Mouse (Mus musculus) C2C12 (cell line): ENCODE results near the gene Fkbp1b. TPM values are rescaled to one million over a fixed set of nuclear protein-coding genes. Genes with fewer than 3 reads are reported as not detected.

Source experiments
- H3K27me3 ChIP-seq: one replicate; pipeline ENCODE4 v1.6.1; 2011; ENCODE audit not compliant: control insufficient read depth, insufficient read depth, insufficient read length
- H3K36me3 ChIP-seq: one replicate; pipeline ENCODE4 v1.6.1; 2011; ENCODE audit not compliant: control insufficient read depth, insufficient read depth
- H3K4me3 ChIP-seq: one replicate; pipeline ENCODE4 v1.5.1; 2011; ENCODE audit warnings: mild to moderate bottlenecking, control low read depth; ENCODE audit not compliant: poor library complexity, insufficient read depth, severe bottlenecking
- H3K79me2 ChIP-seq: one replicate; pipeline ENCODE4 v1.6.1; 2011; ENCODE audit not compliant: control insufficient read depth, insufficient read depth
- H3K79me3 ChIP-seq: one replicate; pipeline ENCODE4 v1.6.1; 2011; ENCODE audit warnings: low read depth, control low read depth
- H3ac ChIP-seq: one replicate; pipeline ENCODE3; 2011; ENCODE audit warnings: low read depth; ENCODE audit not compliant: control insufficient read depth, insufficient read length
- CEBPB ChIP-seq: IDR thresholded peaks from one replicate; pipeline ENCODE4 v1.6.1; 2011; ENCODE audit warnings: low read depth, mild to moderate bottlenecking, control low read depth, moderate library complexity
- CTCF ChIP-seq: IDR thresholded peaks from one replicate; pipeline ENCODE4 v1.5.1; 2011; ENCODE audit not compliant: control insufficient read depth, insufficient read depth, insufficient read length
- FOSL1 ChIP-seq: IDR thresholded peaks from one replicate; pipeline ENCODE4 v1.8.0; 2011; ENCODE audit warnings: mild to moderate bottlenecking, low read length; ENCODE audit not compliant: poor library complexity, insufficient read depth, severe bottlenecking
- MAX ChIP-seq: IDR thresholded peaks from one replicate; pipeline ENCODE4 v1.6.1; 2011; ENCODE audit warnings: mild to moderate bottlenecking, control low read depth
- MYOD1 ChIP-seq: IDR thresholded peaks from one replicate; pipeline ENCODE4 v1.6.1; 2011; ENCODE audit warnings: low read depth; ENCODE audit not compliant: control insufficient read depth, insufficient read length
- MYOG ChIP-seq: IDR thresholded peaks from one replicate; pipeline ENCODE4 v1.6.1; 2011; ENCODE audit not compliant: control insufficient read depth, insufficient read length; ENCODE audit errors: extremely low read depth
- USF1 ChIP-seq: IDR thresholded peaks from one replicate; pipeline ENCODE4 v1.6.1; 2011; ENCODE audit warnings: low read depth, mild to moderate bottlenecking, control low read depth, moderate library complexity
- polyA plus RNA-seq: library from polyadenylated mRNA; unstranded; fragments of >200 nt; fragmentation: generic; extraction: Trizol; gene quantifications from one replicate; pipeline ENCODE4 v1.2.1, GENCODE M21; 2012; ENCODE audit warnings: missing spikeins

The Fkbp1b gene
- polyA plus RNA-seq, 1 experiment: 5.5 TPM

DNA sequence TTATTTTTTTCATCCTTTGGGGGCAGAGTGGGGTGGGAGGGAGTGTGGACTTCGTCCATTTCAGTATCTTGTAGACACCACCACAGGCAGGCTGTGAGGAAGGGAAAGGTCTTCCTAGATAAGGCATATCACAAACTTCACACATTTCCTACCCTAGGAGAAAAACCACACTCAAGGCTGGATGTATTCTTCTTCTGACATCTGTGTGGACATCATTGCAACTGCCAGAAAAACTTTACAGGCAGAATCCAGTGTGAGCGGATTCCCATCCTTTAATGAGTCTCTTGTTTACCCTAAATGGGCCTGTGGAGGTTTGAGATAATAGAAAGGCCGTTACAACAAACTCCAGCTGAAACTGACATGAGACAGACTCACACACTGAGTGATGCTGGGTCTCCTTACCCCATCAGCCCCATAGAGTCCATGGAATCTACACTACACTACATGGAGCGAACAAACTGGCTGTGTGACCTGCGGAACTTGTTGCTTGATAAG lies 31.6 kb upstream of the Fkbp1b start:
- Histone ChIP-seq H3K4me3 (no peak overlapping the region), H3K79me3 (no peaks in the 10 kb centered on the region), H3ac (no peak overlapping the region), H3K27me3 (no peaks in the 10 kb centered on the region), H3K36me3 (no peaks in the 10 kb centered on the region), H3K79me2 (no peaks in the 10 kb centered on the region)
- TF ChIP-seq MYOD1 (no peak), CTCF (no peak), MYOG (no peak), USF1 (no peak), MAX (no peak), CEBPB (no peak), FOSL1 (no peak)

DNA sequence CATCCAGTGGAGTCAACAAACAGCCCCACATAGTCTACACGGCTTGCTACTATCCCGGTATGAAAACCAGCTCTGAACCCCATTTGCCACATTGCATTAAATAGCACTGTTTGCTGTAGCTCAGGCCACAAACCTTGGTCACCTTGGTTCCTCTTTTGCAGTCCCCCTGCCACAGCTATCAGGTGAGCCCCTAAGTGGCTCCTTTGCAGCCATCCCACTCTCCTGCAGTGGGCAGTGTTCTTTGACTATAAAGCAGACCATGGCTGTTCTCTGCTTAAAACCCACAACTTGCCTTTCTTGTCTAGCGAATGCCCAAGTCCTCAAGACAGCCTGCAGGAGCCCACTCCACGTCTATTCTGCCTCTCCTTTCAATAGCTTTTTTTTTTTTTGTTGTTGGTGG lies 30.9 kb upstream of the Fkbp1b start:
- Histone ChIP-seq H3K36me3 (no peaks in the 10 kb centered on the region), H3K79me2 (no peaks in the 10 kb centered on the region), H3K79me3 (no peaks in the 10 kb centered on the region), H3K27me3 (no peaks in the 10 kb centered on the region), H3K4me3 (no peak overlapping the region), H3ac (no peak overlapping the region)
- no peak for TF ChIP-seq MYOD1
- no peak for TF ChIP-seq USF1
- no peak for TF ChIP-seq FOSL1
- no peak for TF ChIP-seq MYOG
- no peak for TF ChIP-seq CTCF
- no peak for TF ChIP-seq CEBPB
- no peak for TF ChIP-seq MAX

DNA sequence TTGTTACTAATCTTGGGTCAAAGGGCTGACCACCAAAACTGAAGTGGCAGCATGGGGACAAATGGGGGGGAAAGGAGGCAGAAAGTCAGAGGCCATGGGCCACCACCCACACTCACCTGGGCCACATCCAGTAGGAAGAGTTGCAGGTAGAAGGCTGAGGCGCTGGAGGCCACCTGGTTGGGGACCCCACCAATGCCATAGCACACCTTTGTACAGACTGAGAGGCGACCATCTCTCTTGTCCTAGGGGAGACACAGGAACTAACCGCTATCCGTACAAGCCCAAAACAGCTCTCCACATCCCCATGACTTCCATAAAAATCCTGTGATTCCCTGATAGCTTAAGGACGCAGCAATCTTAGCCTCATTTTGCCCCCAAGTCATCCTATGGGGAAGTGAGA lies 29.9 kb upstream of the Fkbp1b start:
- H3K27me3 ChIP-seq: no peaks in the 10 kb centered on the region
- no peak for TF ChIP-seq MYOG
- TF ChIP-seq MAX: no peak
- TF ChIP-seq FOSL1: no peak
- TF ChIP-seq MYOD1: no peak
- no peak for TF ChIP-seq CEBPB
- no peak for TF ChIP-seq USF1
- TF ChIP-seq CTCF: no peak
- H3K4me3 ChIP-seq: no peak overlapping the region
- no peaks in the 10 kb centered on the region for H3K79me2 ChIP-seq
- H3ac ChIP-seq: no peak overlapping the region
- H3K36me3 ChIP-seq: no peaks in the 10 kb centered on the region
- no peaks in the 10 kb centered on the region for H3K79me3 ChIP-seq

DNA sequence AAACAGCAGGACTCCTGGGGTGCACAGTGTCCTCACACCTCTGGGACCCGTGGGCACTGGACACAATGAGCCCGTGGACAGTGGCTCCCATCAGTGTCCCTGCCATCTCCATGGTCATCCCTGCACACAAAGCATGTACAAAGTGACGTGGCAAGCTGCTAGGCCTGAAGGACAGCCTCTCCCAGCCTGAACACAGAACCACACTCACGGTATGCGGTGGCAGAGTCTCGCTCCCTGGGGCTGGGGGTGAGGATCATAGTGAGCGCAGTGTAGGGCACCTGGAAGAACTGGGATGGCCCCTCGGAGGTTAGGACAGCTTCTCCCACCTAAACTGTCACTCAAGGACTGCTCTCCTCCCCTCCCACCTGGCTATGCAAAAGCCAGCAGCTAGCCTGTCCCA lies 27.5 kb upstream of the Fkbp1b start:
- Histone ChIP-seq H3K27me3 (no peaks in the 10 kb centered on the region), H3K79me3 (no peaks in the 10 kb centered on the region), H3ac (no peak overlapping the region), H3K4me3 (no peak overlapping the region), H3K79me2 (no peaks in the 10 kb centered on the region), H3K36me3 (no peaks in the 10 kb centered on the region)
- TF ChIP-seq CTCF: no peak
- TF ChIP-seq MAX: no peak
- no peak for TF ChIP-seq FOSL1
- TF ChIP-seq MYOG: no peak
- TF ChIP-seq USF1: no peak
- TF ChIP-seq MYOD1: no peak
- TF ChIP-seq CEBPB: no peak

DNA sequence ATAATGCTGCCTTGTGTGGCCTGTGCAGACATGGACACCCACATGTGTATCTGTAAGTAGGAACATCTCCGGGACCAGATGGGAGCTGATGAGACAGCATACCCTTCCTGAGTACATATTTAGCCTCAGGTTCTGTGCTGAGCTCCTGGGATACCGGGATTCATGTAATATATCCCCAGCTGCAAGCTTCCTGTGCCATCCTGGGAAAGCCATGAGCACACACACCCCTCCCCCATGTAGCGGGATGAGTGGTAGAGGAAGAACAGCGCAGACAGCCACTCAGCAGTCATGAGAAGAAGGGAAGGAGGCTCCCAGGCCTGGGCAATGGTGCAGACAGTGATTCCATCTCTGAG lies 22.9 kb upstream of the Fkbp1b start:
- H3K27me3 ChIP-seq: no peaks in the 10 kb centered on the region
- H3ac ChIP-seq: no peak overlapping the region
- no peak for TF ChIP-seq MAX
- no peak for TF ChIP-seq CTCF
- no peak for TF ChIP-seq MYOG
- no peak for TF ChIP-seq MYOD1
- TF ChIP-seq FOSL1: no peak
- no peak for TF ChIP-seq CEBPB
- no peak for TF ChIP-seq USF1
- H3K4me3 ChIP-seq: no peak overlapping the region
- H3K79me3 ChIP-seq: no peaks in the 10 kb centered on the region
- no peaks in the 10 kb centered on the region for H3K36me3 ChIP-seq
- H3K79me2 ChIP-seq: no peaks in the 10 kb centered on the region

DNA sequence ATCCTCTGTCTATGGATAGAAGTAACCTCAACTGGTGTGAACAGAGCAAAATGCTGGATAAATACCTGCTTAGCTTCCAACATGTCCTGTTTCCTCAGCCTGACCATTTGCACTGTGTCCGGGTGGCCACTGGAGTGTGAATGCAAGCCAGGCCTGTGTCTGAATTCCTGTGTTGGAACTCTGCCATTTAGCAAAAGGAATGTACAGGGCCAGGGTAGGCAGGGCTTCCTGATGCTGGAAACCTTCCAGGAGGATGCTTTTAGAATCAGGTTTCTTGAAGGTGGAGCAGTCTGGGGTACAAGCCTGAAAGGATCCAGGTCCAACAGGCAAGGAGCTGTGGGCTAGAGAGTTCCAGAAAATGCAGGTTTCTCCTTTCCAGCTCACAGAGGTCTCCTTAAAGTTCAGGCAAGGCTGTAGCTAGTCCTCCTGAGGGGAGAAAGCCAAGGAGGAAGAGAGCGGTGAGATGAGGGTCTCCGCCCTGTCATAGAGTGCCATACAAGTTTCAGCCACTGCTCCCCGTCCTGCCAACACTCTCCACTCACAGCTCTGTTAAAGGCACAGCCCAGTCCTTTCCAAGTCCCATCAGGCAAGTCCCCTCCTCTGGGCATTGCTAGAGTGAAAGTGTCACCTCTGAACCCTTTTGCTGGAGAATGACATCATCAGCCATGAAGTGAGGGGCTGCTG lies 22.4 kb upstream of the Fkbp1b start:
- no peaks in the 10 kb centered on the region for H3K36me3 ChIP-seq
- H3K27me3 ChIP-seq: no peaks in the 10 kb centered on the region
- H3ac ChIP-seq: no peak overlapping the region
- no peaks in the 10 kb centered on the region for H3K79me3 ChIP-seq
- H3K79me2 ChIP-seq: no peaks in the 10 kb centered on the region
- TF ChIP-seq FOSL1: no peak
- TF ChIP-seq MYOD1: no peak
- no peak for TF ChIP-seq MAX
- TF ChIP-seq CTCF: no peak
- TF ChIP-seq USF1: no peak
- no peak for TF ChIP-seq MYOG
- TF ChIP-seq CEBPB: no peak
- H3K4me3 ChIP-seq: no peak overlapping the region

DNA sequence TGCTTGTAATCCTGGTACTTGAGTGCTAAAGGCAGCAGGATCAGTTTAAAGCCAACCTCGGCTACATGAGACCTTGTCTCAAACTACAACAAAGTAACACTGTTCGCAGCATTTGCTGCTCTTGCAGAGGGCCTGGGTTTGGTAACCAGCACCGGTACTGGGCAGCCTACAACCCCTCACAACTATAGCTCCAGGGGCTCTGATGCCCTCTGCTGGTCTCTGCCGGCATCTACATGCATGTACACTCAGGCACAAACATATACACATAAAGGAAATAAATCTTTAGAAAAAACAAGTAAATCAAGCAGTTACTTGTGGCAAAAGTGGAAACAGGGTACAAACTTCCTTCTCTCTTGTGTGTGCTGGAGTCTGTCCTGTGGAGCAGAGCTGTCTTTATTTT lies 21.3 kb upstream of the Fkbp1b start:
- no peaks in the 10 kb centered on the region for H3K36me3 ChIP-seq

More for the DNA sequence above, 21.3 kb upstream of the Fkbp1b start:
- H3K4me3 ChIP-seq: no peak overlapping the region
- TF ChIP-seq MAX: no peak
- H3K79me3 ChIP-seq: no peaks in the 10 kb centered on the region
- no peak overlapping the region for H3ac ChIP-seq
- H3K27me3 ChIP-seq: no peaks in the 10 kb centered on the region
- H3K79me2 ChIP-seq: no peaks in the 10 kb centered on the region
